Mouse (Mus musculus): ENCODE data around the gene Exoc5.
"Not testable (repeated sequence)": the region's sequence is repeated elsewhere in the genome, so short reads cannot be mapped to it uniquely, and the experiment has no call there.

Exoc5 gene

GRCm38 (mm10) chr14:49066274-49066823 lies at the start of gene Exoc5:
Gene Exoc5 (minus strand): TSS chr14:49066653.
- peak; percentile 96 for DNase-seq (ENCODE audit: low spot score)

DNA sequence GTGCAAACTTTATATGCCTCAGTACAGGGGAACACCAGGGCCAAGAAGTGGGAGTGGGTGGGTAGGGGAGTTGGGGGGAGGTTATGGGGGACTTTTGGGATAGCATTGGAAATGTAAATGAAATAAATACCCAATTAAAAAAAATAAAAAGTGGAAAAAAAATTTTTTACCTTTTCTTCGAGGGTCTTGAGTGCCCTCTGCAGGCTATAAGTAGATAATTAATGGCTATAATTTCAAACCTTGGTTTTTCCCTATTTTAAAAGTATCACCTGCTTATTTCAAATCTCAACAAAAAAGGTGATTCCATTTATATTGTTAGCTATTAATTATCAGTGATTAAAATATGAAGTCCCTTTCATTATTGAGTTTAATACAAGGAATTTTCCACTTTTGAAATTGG lies 25.3 kb upstream of the Exoc5 start:
- DNase-seq (ENCODE audit: low spot score), result not testable (repeated sequence)

DNA sequence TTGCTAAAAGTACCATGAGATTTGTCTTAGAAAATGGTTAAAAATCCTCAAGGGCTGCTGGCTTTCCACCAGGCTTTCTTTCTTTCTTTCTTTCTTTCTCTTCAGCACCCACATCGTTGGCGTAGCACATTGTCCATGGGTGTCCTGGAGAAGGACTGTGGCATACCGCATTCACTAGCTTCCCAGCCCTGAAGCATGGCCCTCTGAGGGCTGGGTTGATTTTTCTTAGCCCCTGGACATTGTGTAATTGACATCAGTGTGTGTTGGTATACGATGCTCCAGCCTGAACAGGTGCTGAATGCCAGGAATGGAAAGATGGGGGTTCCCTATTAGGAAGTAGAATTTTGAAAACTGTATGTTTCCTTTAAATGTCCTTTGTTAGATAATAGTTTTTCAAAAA lies 24.8 kb upstream of the Exoc5 start:
- DNase-seq (ENCODE audit: low spot score), result no peak

DNA sequence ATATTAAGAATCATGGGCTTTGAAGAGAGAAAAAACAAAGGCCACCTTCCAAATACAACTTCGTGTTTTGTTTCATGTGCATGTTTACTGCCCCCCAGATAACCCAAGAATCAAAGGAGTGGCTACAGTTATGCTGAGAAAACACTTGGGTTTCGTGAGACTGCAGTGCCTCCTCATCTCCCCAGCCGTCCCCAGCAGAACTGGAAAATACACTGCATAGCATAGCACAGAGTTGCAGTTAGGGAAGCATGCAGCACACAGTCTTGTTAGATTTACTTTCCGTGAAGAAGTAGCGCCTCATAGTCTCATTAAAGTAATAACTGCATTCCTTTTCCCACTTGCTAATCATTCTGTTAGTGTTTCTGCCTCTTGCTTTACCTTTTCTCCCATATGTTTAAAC lies 23.6 kb upstream of the Exoc5 start:
- no peak for DNase-seq (ENCODE audit: low spot score)

DNA sequence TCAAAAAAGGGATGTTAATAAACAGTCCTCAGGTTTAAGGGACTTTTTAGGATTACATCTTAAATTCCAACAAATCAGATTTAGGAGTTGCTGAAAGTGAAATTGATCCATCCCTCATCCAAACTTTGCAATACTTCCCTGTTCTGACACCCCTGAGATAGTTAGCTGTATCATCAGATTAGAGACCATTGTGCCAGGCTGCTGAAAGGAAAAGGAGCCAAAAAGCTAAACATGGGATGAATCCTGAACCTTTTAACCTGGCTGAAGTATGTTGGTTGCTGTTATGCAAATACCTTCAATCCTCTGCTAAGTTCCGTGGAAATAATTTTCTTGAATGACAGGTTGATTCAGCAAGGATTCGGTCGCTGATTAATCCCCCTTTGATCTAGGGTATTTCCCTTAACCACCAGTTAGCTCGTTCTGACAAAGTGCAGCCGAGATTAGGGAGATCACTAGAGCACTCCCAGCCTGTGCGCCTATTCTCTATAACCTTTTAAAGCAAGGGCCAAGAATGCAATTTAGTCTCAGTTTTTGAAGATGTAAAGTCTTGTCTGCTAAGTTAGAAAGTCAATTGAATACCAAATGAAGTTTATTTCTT lies 23.1 kb upstream of the Exoc5 start:
- no peak for DNase-seq (ENCODE audit: low spot score)

GRCm38 (mm10) chr14:49088155-49089048 lies 21.9 kb upstream of the Exoc5 start:
- DNase-seq (ENCODE audit: low spot score), result no peak

DNA sequence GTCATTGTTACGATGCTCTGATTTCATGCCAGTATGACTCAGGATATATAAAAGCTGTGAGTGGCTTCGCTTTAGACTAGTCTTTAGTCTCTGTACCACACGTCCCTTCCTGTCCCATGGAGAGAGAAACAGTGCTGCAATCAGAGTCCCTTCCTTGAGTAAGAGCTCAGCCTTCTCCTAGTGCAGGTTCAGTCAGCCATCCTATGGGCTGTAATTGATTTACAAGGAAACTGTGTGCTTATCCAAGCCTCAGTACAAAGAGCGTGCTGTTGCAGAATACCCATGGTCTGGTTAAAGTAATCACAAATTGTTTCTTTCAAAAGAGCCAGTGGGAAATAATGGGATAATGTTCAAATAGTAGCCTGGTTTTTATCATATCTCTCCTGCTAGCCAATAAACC lies 20.1 kb upstream of the Exoc5 start:
- no peak for DNase-seq (ENCODE audit: low spot score)

- DNase-seq (ENCODE audit: low spot score), result no peak
These were observed 12.4 kb upstream of the Exoc5 start for GRCm38 (mm10) chr14:49078820-49079219.

- DNase-seq (ENCODE audit: low spot score), result no peak
These were observed 7.9 kb upstream of the Exoc5 start for GRCm38 (mm10) chr14:49074361-49074760.

GRCm38 (mm10) chr14:49073896-49074295 lies 7.4 kb upstream of the Exoc5 start:
- no peak for DNase-seq (ENCODE audit: low spot score)

- no peak for DNase-seq (ENCODE audit: low spot score)
These were observed 6.4 kb upstream of the Exoc5 start for GRCm38 (mm10) chr14:49072837-49073236.

DNA sequence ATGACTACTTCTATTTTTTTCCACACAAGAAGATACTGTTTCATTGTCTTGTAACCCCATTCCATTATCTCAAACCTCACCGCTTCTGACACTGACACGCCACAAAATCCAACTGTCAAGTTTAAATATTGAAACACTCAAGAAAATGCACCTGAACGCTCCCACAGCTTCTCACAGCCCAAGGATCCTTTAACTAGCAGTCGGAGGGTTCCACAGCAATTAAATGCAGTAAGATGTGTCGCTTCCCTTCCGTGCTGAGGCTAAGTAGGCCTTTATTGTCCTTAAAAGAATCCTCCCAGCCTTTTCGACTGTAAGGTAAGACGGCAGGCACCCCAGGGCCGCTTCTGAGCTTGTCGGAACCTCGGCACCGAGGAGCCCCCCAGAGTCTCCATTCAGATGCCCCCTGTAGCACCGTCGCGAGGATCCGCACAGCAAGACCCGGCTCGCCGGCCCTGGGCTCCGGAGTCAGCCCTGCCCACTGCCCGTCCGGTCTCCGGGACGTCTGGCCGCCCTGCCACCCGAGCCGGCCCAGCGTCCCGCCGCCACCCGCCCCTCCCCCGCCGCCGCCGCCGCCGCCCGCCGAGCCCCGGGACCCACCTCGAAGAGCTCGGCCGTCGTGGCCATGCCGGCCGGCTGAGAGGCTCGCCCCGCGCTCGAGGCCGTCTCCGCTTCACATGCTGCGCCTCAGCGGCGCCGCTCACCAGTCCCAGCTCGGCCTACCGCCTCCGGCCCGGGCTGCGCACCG lies 752 bp downstream of the Exoc5 start, which contains the start of gene Ap5m1:
TSS of gene Ap5m1 (plus strand) at position 569 of the 745 bp plus-strand sequence.
- DNase-seq (ENCODE audit: low spot score), result peak; percentile 40

DNA sequence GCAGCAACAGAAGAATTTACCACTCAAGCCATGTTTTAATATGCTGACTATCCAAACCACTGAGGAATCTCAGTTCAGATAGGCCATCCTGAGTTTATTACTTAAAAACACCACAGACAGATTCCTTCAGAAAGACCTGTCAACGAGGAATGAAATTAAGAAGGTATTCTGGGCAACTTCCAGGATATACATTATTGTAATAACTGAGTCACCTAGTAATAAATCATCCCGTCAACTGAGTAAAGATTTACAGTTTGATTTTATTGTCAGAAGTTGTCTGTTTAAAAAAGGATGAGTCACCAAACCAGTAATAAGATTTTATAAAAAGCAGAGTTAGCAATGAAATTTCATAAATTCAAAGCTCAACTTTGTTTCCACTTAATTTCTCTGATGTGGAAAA lies 2.6 kb downstream of the Exoc5 start:
- no peak for DNase-seq (ENCODE audit: low spot score)

- no peak for DNase-seq (ENCODE audit: low spot score)
These were observed 17.0 kb downstream of the Exoc5 start for GRCm38 (mm10) chr14:49049492-49049891.

DNA sequence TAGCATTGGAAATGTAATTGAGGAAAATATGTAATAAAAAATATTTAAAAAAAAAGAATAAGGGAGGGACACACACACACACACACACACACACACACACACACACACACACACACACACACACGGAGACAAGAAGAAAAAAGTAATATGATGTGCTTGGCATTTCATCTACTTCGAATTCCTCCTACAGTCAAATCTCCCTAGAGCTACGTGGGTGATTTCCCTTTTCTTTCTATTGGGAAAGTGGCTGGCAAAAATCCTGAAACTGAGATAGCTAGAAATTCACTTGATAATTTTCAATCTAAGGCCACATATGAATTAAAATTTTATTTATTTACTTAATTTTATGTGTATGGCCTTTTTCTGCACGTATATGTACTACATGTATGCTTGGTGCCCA lies 20.8 kb downstream of the Exoc5 start:
- DNase-seq (ENCODE audit: low spot score), result no peak

DNA sequence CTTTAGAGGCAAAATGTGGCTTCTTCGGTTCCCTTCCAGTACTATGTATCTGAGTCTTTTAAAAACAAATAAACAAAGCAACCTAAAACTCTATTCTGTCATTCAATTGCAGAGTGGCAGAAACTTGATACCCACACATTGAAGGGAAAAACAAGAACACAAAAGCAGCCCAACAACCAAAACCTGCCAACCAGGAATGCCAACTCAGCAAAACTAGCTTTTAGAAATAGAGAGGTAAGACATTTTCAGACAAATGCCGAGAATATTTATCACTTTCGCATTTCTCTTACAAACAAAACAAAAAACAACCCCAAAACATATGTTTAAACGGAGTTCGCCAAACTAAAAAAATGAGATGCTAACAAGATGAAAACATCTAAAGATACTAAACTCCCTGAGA lies 37.5 kb downstream of the Exoc5 start:
- no peak for DNase-seq (ENCODE audit: low spot score)

DNA sequence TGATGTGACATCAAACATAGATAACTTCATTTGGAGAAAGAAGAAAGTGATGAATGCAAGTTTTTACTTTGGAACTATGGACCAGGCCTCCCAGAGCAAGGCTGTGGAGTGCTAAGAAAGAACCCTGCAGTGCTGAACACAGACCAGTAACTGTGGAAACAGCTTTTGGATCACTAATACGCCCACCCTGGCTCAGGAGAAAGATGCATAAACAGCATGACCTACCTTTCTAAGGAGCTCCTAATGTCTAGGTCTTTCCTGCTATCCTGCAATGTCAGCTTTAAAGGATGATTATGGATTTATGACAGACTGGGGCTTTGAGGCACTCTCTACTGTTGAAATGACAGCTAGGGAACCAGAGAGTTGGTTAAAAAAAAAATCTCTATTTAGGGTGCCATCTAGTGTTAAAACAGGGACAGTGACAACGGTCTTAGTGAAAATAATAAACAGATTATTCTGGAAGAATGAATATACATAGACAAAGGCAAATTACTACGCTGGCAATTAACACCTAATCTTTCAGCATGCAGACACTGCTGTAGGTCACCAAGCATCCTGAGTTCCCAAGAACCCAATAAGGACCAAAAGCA lies 38.6 kb downstream of the Exoc5 start:
- DNase-seq (ENCODE audit: low spot score), result peak; percentile 32

DNA sequence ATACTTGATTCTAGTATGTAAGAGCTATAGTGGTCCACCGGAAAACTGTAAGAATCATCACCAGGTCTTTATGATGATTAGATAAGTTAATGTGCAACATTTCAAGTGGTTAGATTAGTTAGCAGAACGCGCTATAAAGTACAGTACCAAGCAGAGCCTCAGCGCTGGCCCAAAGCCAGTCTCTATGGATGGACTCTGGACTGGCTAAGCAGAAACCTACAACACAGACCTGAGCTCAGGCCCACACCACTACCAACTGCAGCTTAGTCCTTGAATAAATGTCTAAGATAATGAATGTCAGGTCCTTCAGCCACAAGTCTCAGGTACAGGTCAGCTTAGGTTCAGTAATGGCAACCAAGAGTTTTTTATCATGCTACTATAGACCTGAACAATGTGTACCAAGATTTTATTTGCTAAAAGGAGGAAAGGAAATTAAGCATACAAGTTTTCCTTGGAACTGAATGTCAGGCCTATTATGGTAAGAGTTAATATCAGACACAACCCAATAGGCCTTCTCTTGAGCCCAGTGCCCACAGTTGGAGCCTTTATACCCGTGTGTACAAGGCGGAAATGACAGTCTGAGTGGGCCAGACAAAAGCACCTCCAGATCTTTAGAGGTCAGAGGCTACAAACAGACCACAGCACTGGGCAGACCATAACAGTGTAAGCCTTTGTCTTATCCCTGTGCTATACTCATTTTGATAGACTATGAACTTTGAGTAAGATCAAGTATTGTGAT lies 39.2 kb downstream of the Exoc5 start:
- DNase-seq (ENCODE audit: low spot score), result no peak

- no peak for DNase-seq (ENCODE audit: low spot score)
These were observed 46.7 kb downstream of the Exoc5 start for GRCm38 (mm10) chr14:49019765-49020164.

- DNase-seq (ENCODE audit: low spot score), result no peak
These were observed 57.9 kb downstream of the Exoc5 start for GRCm38 (mm10) chr14:49008399-49009189.

GRCm38 (mm10) chr14:49007979-49008378 lies 58.5 kb downstream of the Exoc5 start:
- DNase-seq (ENCODE audit: low spot score), result peak; percentile 11

Measured in MN1 (cell line).